Mouse (Mus musculus): ENCODE results near the gene Tnni2. TPM values are rescaled to one million over a fixed set of nuclear protein-coding genes. Genes with fewer than 3 reads are reported as not detected.

Tnni2 gene
- polyA plus RNA-seq, 1 experiment from 2014 or later = 20.6 TPM

Other genes starting within 250 kb of the Tnni2 start
- not detected in 3 replicates for gene Krtap5-3, start 240.4 kb upstream of the Tnni2 start, polyA plus RNA-seq (2018)
- gene Gm7579, start 229.9 kb upstream of the Tnni2 start, polyA plus RNA-seq (2018) = not detected in 3 replicates
- not detected in 3 replicates for gene Krtap5-5, start 211.8 kb upstream of the Tnni2 start, polyA plus RNA-seq (2018)
- gene Gm40460, start 200.7 kb upstream of the Tnni2 start, polyA plus RNA-seq (2018) = not detected in 3 replicates
- gene Gm2431, start 183.5 kb upstream of the Tnni2 start, polyA plus RNA-seq (2018) = not detected in 3 replicates
- gene Gm4559, start 167.4 kb upstream of the Tnni2 start, polyA plus RNA-seq (2018) = not detected in 3 replicates
- gene Krtap5-1, start 144.7 kb upstream of the Tnni2 start, polyA plus RNA-seq (2018) = not detected in 3 replicates
- not detected in 3 replicates for gene Krtap5-4, start 138.3 kb upstream of the Tnni2 start, polyA plus RNA-seq (2018)
- gene Ifitm10, start 68.1 kb upstream of the Tnni2 start, polyA plus RNA-seq (2018) = not detected in 3 replicates
- gene Gm49369, start 59.1 kb upstream of the Tnni2 start, polyA plus RNA-seq (2018) = 9.6 to 6,145 TPM (median 21.2 TPM) in 3 replicates
- gene Ctsd, start 53.8 kb upstream of the Tnni2 start, polyA plus RNA-seq (2018) = 15,815 to 17,787 TPM (median 16,857 TPM) in 3 replicates
- 3.2 to 10.3 TPM (median 4.8 TPM) in 3 replicates for gene Syt8, start 7.0 kb upstream of the Tnni2 start, polyA plus RNA-seq (2018)
- gene Lsp1, start 19.0 kb downstream of the Tnni2 start, polyA plus RNA-seq (2018) = 30.8 to 130 TPM (median 114 TPM) in 3 replicates
- 0.75 TPM in 1 of 3 replicates, not detected in the others for gene Tnnt3, start 57.0 kb downstream of the Tnni2 start, polyA plus RNA-seq (2018)
- gene Mrpl23, start 90.9 kb downstream of the Tnni2 start, polyA plus RNA-seq (2018) = 31.4 to 47.4 TPM (median 43.1 TPM) in 3 replicates
- 0.22 TPM in 1 of 3 replicates, not detected in the others for gene Igf2, start 225.0 kb downstream of the Tnni2 start, polyA plus RNA-seq (2018)
- not detected in 3 replicates for gene Gm49394, start 228.1 kb downstream of the Tnni2 start, polyA plus RNA-seq (2018)